ENCODE assay signal across 10 mouse cellular contexts in genomic region chr11:95527307-95527706, GRCm38 (mm10).
"Had no signal": no experiment of that assay in that cellular context is flagged by ENCODE, and none has a peak within 500 bp of the region (broad histone marks: within the 10 kb centered on the region; RNA-seq: fewer than 3 reads in every experiment).

No protein-coding gene starts in this region.

- DNase-seq: kidney, adult 2 months; kidney, postnatal 25 days; left cerebral cortex, postnatal 4 days; lung, adult 2 months; lung, postnatal 36 days; midbrain, embryonic 14.5 days; right cerebral cortex, postnatal 4 days; spleen, adult 18-20 months; thymus, adult 18-20 months; thymus, postnatal 14 days had no signal
